Mouse (Mus musculus): ENCODE data around the gene Trim54. TPM values are rescaled to one million over a fixed set of nuclear protein-coding genes. Genes with fewer than 3 reads are reported as not detected.

Gene Trim54
- polyA plus RNA-seq, 1 experiment from 2014 or later: 0.12 TPM

DNA sequence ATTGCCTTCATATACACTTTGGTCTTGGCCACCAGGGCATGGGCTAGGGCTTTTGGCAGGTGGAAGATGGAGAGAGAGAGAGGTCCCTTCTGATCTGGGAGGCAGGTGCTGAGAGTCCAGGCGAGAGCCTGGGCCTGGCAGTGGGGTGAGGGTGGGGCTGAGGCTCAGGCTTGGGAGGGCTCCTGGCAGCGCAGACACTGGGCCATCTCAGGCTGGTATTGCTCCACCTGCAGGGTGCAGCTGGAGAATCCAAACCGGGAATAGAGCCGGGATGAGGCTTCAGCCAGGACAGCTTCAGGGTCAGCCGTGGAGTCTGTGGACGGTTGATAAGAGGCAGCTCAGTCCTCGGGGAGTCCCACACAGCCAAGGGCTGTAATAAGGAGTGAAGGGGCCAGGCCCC, 29.9 kb upstream of the Trim54 start:
- DNase-seq (no peak), ATAC-seq (no peak)
- Histone ChIP-seq H3K36me3 (replicated peaks; ENCODE audit: insufficient read depth, low read length) (no peaks in the 10 kb centered on the region), H3K27me3 (ENCODE audit: insufficient read depth, low read length) (peaks cover 21% of the 10 kb centered on the region), H3K4me3 (ENCODE audit: low read depth, low read length) (no peak overlapping the region), H3K27ac (ENCODE audit: low read depth) (no peak overlapping the region), H3K9me3 (ENCODE audit: low read length) (no peaks in the 10 kb centered on the region), H3K4me1 (ENCODE audit: insufficient read depth) (peaks cover 3% of the 10 kb centered on the region; the same call in 1 of the 2 replicates), H3K9ac (replicated peaks) (no peak overlapping the region), H3K4me2 (ENCODE audit: low read depth, low read length) (no peak overlapping the region)
- TF ChIP-seq CTCF (IDR thresholded peaks at IDR 0.05; ENCODE audit: low read depth) (no peak), EP300 (IDR thresholded peaks at IDR 0.05; ENCODE audit: low read depth) (no peak)
- WGBS (ENCODE audit: insufficient replicate concordance): 32% methylated on average over 7 of the region's 7 CpGs

- DNase-seq (no peak), ATAC-seq (no peak)
- peaks cover 26% of the 10 kb centered on the region for H3K27me3 ChIP-seq (ENCODE audit: insufficient read depth, low read length)
- H3K27ac ChIP-seq (ENCODE audit: low read depth): no peak overlapping the region
- H3K9ac ChIP-seq (replicated peaks): no peak overlapping the region
- 59% methylated on average over 2 of the region's 2 CpGs for WGBS (ENCODE audit: insufficient replicate concordance)
- TF ChIP-seq CTCF (IDR thresholded peaks at IDR 0.05; ENCODE audit: low read depth): no peak
- TF ChIP-seq EP300 (IDR thresholded peaks at IDR 0.05; ENCODE audit: low read depth): no peak
- H3K9me3 ChIP-seq (ENCODE audit: low read length): no peaks in the 10 kb centered on the region
- peaks cover 3% of the 10 kb centered on the region; the same call in 1 of the 2 replicates for H3K4me1 ChIP-seq (ENCODE audit: insufficient read depth)
- H3K36me3 ChIP-seq (replicated peaks; ENCODE audit: insufficient read depth, low read length): no peaks in the 10 kb centered on the region
- no peak overlapping the region for H3K4me2 ChIP-seq (ENCODE audit: low read depth, low read length)
- no peak overlapping the region for H3K4me3 ChIP-seq (ENCODE audit: low read depth, low read length)
These were observed 29.4 kb upstream of the Trim54 start for GRCm38 (mm10) chr5:31087131-31087530.

- Histone ChIP-seq H3K27ac (ENCODE audit: low read depth) (no peak overlapping the region), H3K27me3 (ENCODE audit: insufficient read depth, low read length) (peaks cover 74% of the 10 kb centered on the region), H3K9ac (replicated peaks) (no peak overlapping the region), H3K9me3 (ENCODE audit: low read length) (no peaks in the 10 kb centered on the region), H3K4me3 (ENCODE audit: low read depth, low read length) (peak overlapping the region; percentile 43), H3K4me2 (ENCODE audit: low read depth, low read length) (peak overlapping the region; percentile 71), H3K36me3 (replicated peaks; ENCODE audit: insufficient read depth, low read length) (no peaks in the 10 kb centered on the region), H3K4me1 (ENCODE audit: insufficient read depth) (peaks cover 15% of the 10 kb centered on the region)
- 4% methylated on average over 39 of the region's 53 CpGs for WGBS (ENCODE audit: insufficient replicate concordance)
- no peak for ATAC-seq
- DNase-seq: no peak
- TF ChIP-seq EP300 (IDR thresholded peaks at IDR 0.05; ENCODE audit: low read depth): no peak
- TF ChIP-seq CTCF (IDR thresholded peaks at IDR 0.05; ENCODE audit: low read depth): no peak
These were observed 24.1 kb upstream of the Trim54 start for GRCm38 (mm10) chr5:31092231-31092975.

GRCm38 (mm10) chr5:31093151-31094041, 23.1 kb upstream of the Trim54 start:
- peak; percentile 67 for DNase-seq
- no peak overlapping the region for H3K27ac ChIP-seq (ENCODE audit: low read depth)

DNA sequence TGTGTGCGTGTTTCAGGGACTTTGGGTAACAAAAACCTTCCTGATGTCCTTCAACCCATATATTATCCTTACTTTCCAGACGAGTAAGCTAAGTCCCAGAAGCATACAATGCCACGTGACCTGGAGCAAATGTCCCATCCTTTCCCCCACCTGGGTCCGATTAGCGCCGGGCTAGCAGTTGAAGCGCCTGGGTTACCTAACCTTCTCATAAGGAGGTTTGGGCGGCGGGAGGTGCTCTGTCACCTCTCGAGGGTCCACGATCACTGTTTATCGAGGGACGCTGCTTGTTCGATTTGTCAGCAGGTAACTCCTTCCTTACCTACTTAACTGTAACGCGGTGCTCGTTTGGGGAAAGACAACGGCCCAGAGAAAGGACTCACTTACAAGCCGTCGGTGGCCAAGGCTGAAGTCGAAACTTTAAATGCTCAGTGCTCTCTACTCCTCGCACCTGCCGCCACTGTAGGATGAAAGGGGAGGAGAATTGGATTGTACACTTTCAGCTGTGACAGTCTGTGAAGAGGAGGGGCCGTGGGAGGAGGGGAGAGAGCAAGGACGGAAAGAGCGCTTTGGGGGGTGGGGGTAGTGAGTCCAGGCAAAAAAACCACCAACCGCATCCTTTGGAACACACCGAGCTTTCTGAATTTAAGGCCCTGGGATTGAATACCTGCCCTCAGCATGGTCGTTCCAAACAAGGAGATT, 22.3 kb upstream of the Trim54 start:
- H3K9ac ChIP-seq (replicated peaks): no peak overlapping the region
- no peaks in the 10 kb centered on the region for H3K36me3 ChIP-seq (replicated peaks; ENCODE audit: insufficient read depth, low read length)
- peak overlapping the region; percentile 27 for H3K4me3 ChIP-seq (ENCODE audit: low read depth, low read length)
- peaks cover 76% of the 10 kb centered on the region for H3K27me3 ChIP-seq (ENCODE audit: insufficient read depth, low read length)
- no peaks in the 10 kb centered on the region for H3K9me3 ChIP-seq (ENCODE audit: low read length)
- H3K27ac ChIP-seq (ENCODE audit: low read depth): no peak overlapping the region
- no peak for ATAC-seq
- no peak for DNase-seq
- TF ChIP-seq CTCF (IDR thresholded peaks at IDR 0.05; ENCODE audit: low read depth) (no peak), EP300 (IDR thresholded peaks at IDR 0.05; ENCODE audit: low read depth) (no peak)
- H3K4me2 ChIP-seq (ENCODE audit: low read depth, low read length): peak overlapping the region; percentile 71
- H3K4me1 ChIP-seq (ENCODE audit: insufficient read depth): peaks cover 15% of the 10 kb centered on the region
- 3% methylated on average over 29 of the region's 29 CpGs for WGBS (ENCODE audit: insufficient replicate concordance)

More at GRCm38 (mm10) chr5:31093151-31094041, 23.1 kb upstream of the Trim54 start:
- no peaks in the 10 kb centered on the region for H3K9me3 ChIP-seq (ENCODE audit: low read length)
- H3K27me3 ChIP-seq (ENCODE audit: insufficient read depth, low read length): peaks cover 78% of the 10 kb centered on the region
- H3K36me3 ChIP-seq (replicated peaks; ENCODE audit: insufficient read depth, low read length): no peaks in the 10 kb centered on the region
- peaks cover 15% of the 10 kb centered on the region for H3K4me1 ChIP-seq (ENCODE audit: insufficient read depth)
- ATAC-seq: peak; percentile 82
- TF ChIP-seq CTCF (IDR thresholded peaks at IDR 0.05; ENCODE audit: low read depth): no peak
- no peak overlapping the region; the same call in 1 of the 2 replicates for H3K9ac ChIP-seq (replicated peaks)
- H3K4me2 ChIP-seq (ENCODE audit: low read depth, low read length): peak overlapping the region; percentile 71
- 2% methylated on average over 42 of the region's 54 CpGs for WGBS (ENCODE audit: insufficient replicate concordance)
- peak overlapping the region; percentile 43 for H3K4me3 ChIP-seq (ENCODE audit: low read depth, low read length)

Data from liver, postnatal 0 days (tissue).